Mouse (Mus musculus): ENCODE measurements around the gene Pth2. TPM values are rescaled to one million over a fixed set of nuclear protein-coding genes. Genes with fewer than 3 reads are reported as not detected.

Pth2 gene
- total and polyA plus RNA-seq, 3 experiments, result not detected

DNA sequence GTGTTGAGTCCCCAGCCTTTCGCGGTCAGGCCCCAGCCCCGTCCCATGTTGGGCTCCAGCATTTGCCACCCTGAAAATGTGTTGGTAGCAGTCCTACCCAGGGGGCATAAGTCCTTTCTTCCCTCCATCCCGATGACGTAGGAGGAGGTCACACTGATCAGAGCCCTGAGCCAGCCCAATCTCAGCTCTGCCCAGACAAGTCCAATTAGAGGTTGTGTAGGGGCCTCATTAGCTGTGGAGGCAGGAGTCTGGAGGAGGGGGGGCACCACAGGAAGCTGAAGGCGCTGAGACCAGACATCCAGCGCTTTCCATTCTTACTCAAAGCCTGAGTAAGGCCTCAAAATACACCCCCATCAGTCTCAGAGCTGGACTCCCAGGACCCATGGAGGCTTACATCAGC, 5.1 kb downstream of the Pth2 start:
- no peaks in the 10 kb centered on the region for H3K27me3 ChIP-seq (ENCODE audit: control insufficient read depth in 1 of 2, insufficient read depth in 2 of 2, low read length in 2 of 2)

DNA sequence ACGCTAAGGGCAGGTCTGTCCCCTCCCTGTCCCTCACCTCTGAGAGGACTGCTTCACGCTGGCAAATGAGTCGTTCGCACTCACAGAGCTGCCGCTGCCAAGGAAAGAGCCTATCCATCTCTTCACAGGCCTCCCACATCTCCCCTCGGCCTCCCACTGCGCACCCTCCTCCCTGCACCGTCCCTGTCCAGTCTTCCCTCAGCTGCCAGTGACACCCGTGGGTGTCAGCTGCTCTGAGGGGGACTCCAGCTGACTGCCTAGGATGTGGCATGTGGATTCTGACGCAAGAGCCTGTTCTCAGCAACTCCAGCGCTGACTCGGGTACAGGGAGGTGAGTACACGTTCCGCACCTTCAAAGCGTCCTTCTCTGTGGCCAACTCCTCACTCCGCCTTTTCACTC, 8.8 kb downstream of the Pth2 start:
- Histone ChIP-seq H3K27me3 (ENCODE audit: control insufficient read depth in 1 of 2, insufficient read depth in 2 of 2, low read length in 2 of 2) (no peaks in the 10 kb centered on the region), H3K79me2 (ENCODE audit: control insufficient read depth, insufficient read depth, low read length, poor library complexity) (no peaks in the 10 kb centered on the region), H3K9me3 (replicated peaks; ENCODE audit: insufficient read depth, low read length) (no peaks in the 10 kb centered on the region), H3K27ac (ENCODE audit: control insufficient read depth, low read depth, low read length) (peak overlapping the region; percentile 5; the same call in 1 of the 2 replicates), H3K4me1 (ENCODE audit: control insufficient read depth in 1 of 2, insufficient read depth in 2 of 2, low read length in 2 of 2) (peaks cover 26 to 41% of the 10 kb centered on the region in 2 experiments), H3K9ac (ENCODE audit: control insufficient read depth, low read depth, low read length, poor library complexity, severe bottlenecking) (no peak overlapping the region), H3K4me3 (ENCODE audit: control insufficient read depth in 1 of 2, insufficient read depth in 1 of 2, low read depth in 2 of 2, low read length in 2 of 2) (no peak overlapping the region), H3K36me3 (ENCODE audit: control insufficient read depth in 1 of 2, insufficient read depth in 2 of 2, low read length in 2 of 2) (peaks cover 0 to 13% of the 10 kb centered on the region in 2 experiments; a peak in 2 of 4 replicates)
- TF ChIP-seq ZNF384 (IDR thresholded peaks at IDR 0.05; ENCODE audit: low read depth, low read length) (no peak), UBTF (IDR thresholded peaks at IDR 0.05; ENCODE audit: borderline replicate concordance, insufficient read depth, low read depth, low read length) (no peak), MAZ (IDR thresholded peaks at IDR 0.05; ENCODE audit: low read depth, low read length) (no peak), GATA1 (IDR thresholded peaks at IDR 0.05; ENCODE audit: low read depth, low read length) (no peak), HCFC1 (IDR thresholded peaks at IDR 0.05; ENCODE audit: low read depth, low read length) (no peak), NELFE (IDR thresholded peaks at IDR 0.05; ENCODE audit: low read depth, low read length) (no peak), JUND (IDR thresholded peaks at IDR 0.05; ENCODE audit: low read depth, low read length) (no peak), ZKSCAN1 (IDR thresholded peaks at IDR 0.05; ENCODE audit: low read depth, low read length) (no peak), TBP (IDR thresholded peaks at IDR 0.05; ENCODE audit: low read depth, low read length) (no peak), GABPA (IDR thresholded peaks at IDR 0.05; ENCODE audit: low read depth, low read length) (no peak), MAFK (IDR thresholded peaks at IDR 0.05; ENCODE audit: borderline replicate concordance, low read depth, low read length) (no peak)
- no peak for DNase-seq (ENCODE audit: low read depth, low spot score)

More for the DNA sequence above, 5.1 kb downstream of the Pth2 start:
- no peak overlapping the region for H3K4me3 ChIP-seq (ENCODE audit: control insufficient read depth in 1 of 2, insufficient read depth in 1 of 2, low read depth in 2 of 2, low read length in 2 of 2)
- TF ChIP-seq BHLHE40 (IDR thresholded peaks at IDR 0.05; ENCODE audit: borderline replicate concordance, low read depth, low read length), result no peak
- no peak for TF ChIP-seq GATA1 (IDR thresholded peaks at IDR 0.05; ENCODE audit: low read depth, low read length)
- TF ChIP-seq ZMIZ1 (IDR thresholded peaks at IDR 0.05; ENCODE audit: low read depth, low read length), result no peak
- no peak for TF ChIP-seq MXI1 (IDR thresholded peaks at IDR 0.05; ENCODE audit: low read depth, low read length)
- no peak for TF ChIP-seq MYB (IDR thresholded peaks at IDR 0.05; ENCODE audit: low read depth, low read length)
- TF ChIP-seq RCOR1 (IDR thresholded peaks at IDR 0.05; ENCODE audit: low read depth, low read length), result no peak
- no peak for TF ChIP-seq ZNF384 (IDR thresholded peaks at IDR 0.05; ENCODE audit: low read depth, low read length)
- TF ChIP-seq NRF1 (IDR thresholded peaks at IDR 0.05; ENCODE audit: insufficient read depth, low read depth, low read length, poor library complexity, severe bottlenecking), result no peak
- no peak for TF ChIP-seq MAZ (IDR thresholded peaks at IDR 0.05; ENCODE audit: low read depth, low read length)
- H3K4me1 ChIP-seq (ENCODE audit: control insufficient read depth in 1 of 2, insufficient read depth in 2 of 2, low read length in 2 of 2), result peaks cover 9 to 19% of the 10 kb centered on the region in 2 experiments
- H3K79me2 ChIP-seq (ENCODE audit: control insufficient read depth, insufficient read depth, low read length, poor library complexity), result no peaks in the 10 kb centered on the region
- H3K27ac ChIP-seq (ENCODE audit: control insufficient read depth, low read depth, low read length), result no peak overlapping the region
- H3K36me3 ChIP-seq (ENCODE audit: control insufficient read depth in 1 of 2, insufficient read depth in 2 of 2, low read length in 2 of 2), result peaks cover 0 to 11% of the 10 kb centered on the region in 2 experiments; a peak in 2 of 4 replicates
- H3K9me3 ChIP-seq (replicated peaks; ENCODE audit: insufficient read depth, low read length), result no peaks in the 10 kb centered on the region
- H3K9ac ChIP-seq (ENCODE audit: control insufficient read depth, low read depth, low read length, poor library complexity, severe bottlenecking), result no peak overlapping the region
- no peak for DNase-seq (ENCODE audit: low read depth, low spot score)

Measured in MEL (cell line).